Mouse (Mus musculus) neural tube, embryonic 10.5 days (tissue): ENCODE measurements around the gene Pgpep1.
A peak's percentile ranks its signal among the peaks of the same experiment; 100 is the strongest.

ENCODE experiments used
- DNase-seq: peaks from one replicate; pipeline ENCODE4 v3.0.0-alpha.2; 2017; ENCODE audit warnings: low spot score; ENCODE audit errors: extremely low spot score

Pgpep1 gene

GRCm38 (mm10) chr8:70660273-70660725, at the start of gene Pgpep1:
Gene Pgpep1 (minus strand): TSS chr8:70660388.
- DNase-seq, result no peak

- DNase-seq, result no peak
Observed at GRCm38 (mm10) chr8:70709794-70710193, 49.6 kb upstream of the Pgpep1 start.

- no peak for DNase-seq
Observed at GRCm38 (mm10) chr8:70708281-70708680, 48.1 kb upstream of the Pgpep1 start.

GRCm38 (mm10) chr8:70703287-70703686, 43.1 kb upstream of the Pgpep1 start, which contains the start of gene Iqcn:
Gene Iqcn (plus strand): TSS chr8:70703457.
- no peak for DNase-seq

GRCm38 (mm10) chr8:70702842-70703182, 42.6 kb upstream of the Pgpep1 start:
- DNase-seq, result no peak

- DNase-seq, result no peak
Observed at GRCm38 (mm10) chr8:70701982-70702841, 42.0 kb upstream of the Pgpep1 start.

- DNase-seq, result peak; percentile 34
Observed at GRCm38 (mm10) chr8:70701048-70701981, 41.1 kb upstream of the Pgpep1 start.

GRCm38 (mm10) chr8:70700555-70700922, 40.4 kb upstream of the Pgpep1 start:
- DNase-seq, result peak; percentile 93

- DNase-seq, result peak; percentile 84
Observed at GRCm38 (mm10) chr8:70699834-70700554, 39.8 kb upstream of the Pgpep1 start.

- peak; percentile 80 for DNase-seq
Observed at GRCm38 (mm10) chr8:70699116-70699833, 39.1 kb upstream of the Pgpep1 start.

GRCm38 (mm10) chr8:70698310-70699109, 38.3 kb upstream of the Pgpep1 start, which contains the start of gene Jund:
Gene Jund (plus strand): TSS chr8:70698949.
- DNase-seq, result peak; percentile 100

GRCm38 (mm10) chr8:70697366-70698250, 37.4 kb upstream of the Pgpep1 start:
- DNase-seq, result no peak

- no peak for DNase-seq
Observed at GRCm38 (mm10) chr8:70696946-70697345, 36.8 kb upstream of the Pgpep1 start.

GRCm38 (mm10) chr8:70696019-70696885, 36.1 kb upstream of the Pgpep1 start:
- DNase-seq, result peak; percentile 81

GRCm38 (mm10) chr8:70695318-70696018, 35.3 kb upstream of the Pgpep1 start:
- DNase-seq, result no peak

GRCm38 (mm10) chr8:70693636-70694035, 33.4 kb upstream of the Pgpep1 start:
- DNase-seq, result no peak

- peak; percentile 92 for DNase-seq
Observed at GRCm38 (mm10) chr8:70691727-70692231, 31.6 kb upstream of the Pgpep1 start.
